Mouse (Mus musculus) splenic B cell, adult 2 months (primary cell): ENCODE results near the gene Dgki.

ENCODE experiments used
- DNase-seq: peaks from one replicate; pipeline ENCODE4 v3.0.0-alpha.2; 2011; ENCODE audit warnings: low read depth, low spot score
- H3K27me3 ChIP-seq: 2 replicates; pipeline ENCODE4 v1.6.1; 2012; ENCODE audit warnings: mild to moderate bottlenecking, low read length, moderate library complexity, mixed read lengths; ENCODE audit not compliant: control insufficient read depth, poor library complexity, insufficient read depth, severe bottlenecking
- H3K36me3 ChIP-seq: 2 replicates; pipeline ENCODE4 v1.6.1; 2012; ENCODE audit warnings: mild to moderate bottlenecking, low read length, moderate library complexity, mixed read lengths; ENCODE audit not compliant: control insufficient read depth, poor library complexity, insufficient read depth, severe bottlenecking

The Dgki gene

DNA sequence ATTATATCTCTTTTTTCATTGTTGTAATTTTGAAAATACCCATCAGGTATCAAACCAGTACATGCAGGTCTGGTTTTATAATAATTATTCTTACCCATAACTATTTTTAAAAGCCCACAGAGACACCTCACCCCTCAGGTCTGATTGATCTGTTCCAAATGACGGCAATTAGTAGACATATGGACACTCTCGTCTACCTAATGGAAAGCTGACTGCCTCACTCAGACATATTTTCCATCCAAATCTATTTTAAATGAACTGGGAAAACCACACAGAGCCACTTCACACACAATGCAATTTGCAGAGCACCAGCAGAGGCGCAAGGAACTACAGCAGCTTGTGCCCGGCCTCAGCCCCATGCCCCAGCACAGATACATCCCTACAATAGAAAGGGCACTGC is 104.2 kb downstream of the Dgki start:
- no peaks in the 10 kb centered on the region for H3K27me3 ChIP-seq
- no peaks in the 10 kb centered on the region for H3K36me3 ChIP-seq
- DNase-seq = no peak

DNA sequence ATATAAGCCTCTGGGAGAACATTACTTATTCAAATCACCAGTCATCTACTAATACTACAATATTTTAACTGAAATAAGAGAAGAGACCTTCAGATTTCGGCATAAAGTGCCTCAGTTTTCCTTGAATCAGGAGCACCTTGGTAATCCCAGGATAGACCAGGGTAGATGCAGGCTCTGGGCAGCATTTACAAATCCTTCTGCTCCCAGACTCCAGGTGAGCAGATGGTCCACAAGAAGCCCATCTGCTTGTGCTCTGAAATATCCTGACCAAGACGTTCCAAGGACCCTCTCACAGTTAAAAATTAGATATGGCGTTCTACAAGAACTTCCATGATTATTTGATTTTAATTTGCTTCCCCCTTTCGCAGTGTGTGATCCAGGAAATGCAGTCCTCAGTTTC is 118.0 kb downstream of the Dgki start:
- no peaks in the 10 kb centered on the region for H3K27me3 ChIP-seq
- H3K36me3 ChIP-seq = no peaks in the 10 kb centered on the region
- no peak for DNase-seq

DNA sequence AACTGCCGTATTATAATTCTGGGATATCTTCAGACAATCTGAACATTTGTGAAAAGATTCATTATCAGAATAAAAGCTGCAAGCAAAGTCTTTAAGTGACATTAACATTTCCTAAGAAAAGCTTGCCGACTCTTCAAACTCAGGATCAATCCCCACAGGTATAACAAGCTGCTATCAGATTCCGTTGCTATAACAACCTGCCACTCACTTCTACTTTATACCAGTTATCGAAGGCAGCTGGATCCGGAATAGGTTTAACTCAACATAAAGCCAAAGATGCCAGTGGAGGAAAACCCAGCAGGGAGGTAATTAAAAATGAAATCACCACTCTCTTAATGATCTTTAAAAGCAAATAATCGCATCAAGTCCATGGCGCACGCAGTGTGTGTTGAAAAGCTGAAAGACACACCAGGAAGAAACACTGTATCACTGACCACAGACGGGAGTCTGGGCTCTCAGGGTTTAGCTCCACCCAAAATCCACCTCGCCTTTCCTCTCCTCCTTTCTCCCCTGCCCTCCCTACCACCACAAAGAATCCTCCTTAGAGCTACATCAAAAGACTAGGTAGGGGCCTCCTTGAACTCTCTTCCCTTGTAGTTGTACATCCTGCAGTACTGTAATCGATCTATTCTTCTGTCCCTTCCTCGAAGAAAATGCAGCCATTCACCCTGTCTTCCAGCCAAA is 128.7 kb downstream of the Dgki start:
- Histone ChIP-seq H3K27me3 (no peaks in the 10 kb centered on the region), H3K36me3 (no peaks in the 10 kb centered on the region)
- DNase-seq = no peak

DNA sequence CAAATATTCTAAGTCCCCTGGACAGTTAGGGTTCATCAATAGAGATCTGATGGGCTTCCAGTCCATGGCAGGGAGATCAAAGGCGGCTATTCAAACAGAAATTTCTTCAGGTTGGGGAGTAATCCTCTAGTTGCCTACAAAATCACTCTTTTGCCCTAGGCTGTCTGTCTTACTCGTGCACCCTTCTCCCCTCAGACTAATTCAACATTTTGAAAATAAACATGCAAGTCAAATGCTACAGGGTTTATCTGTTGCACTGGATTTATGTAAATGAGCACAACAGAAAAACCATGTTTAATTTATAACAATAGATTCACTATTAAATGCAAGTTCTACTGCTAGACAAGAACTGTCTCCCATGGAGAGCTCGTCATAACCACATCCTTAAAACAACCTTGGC is 141.1 kb downstream of the Dgki start:
- DNase-seq = no peak
- H3K36me3 ChIP-seq = no peaks in the 10 kb centered on the region
- no peaks in the 10 kb centered on the region for H3K27me3 ChIP-seq

DNA sequence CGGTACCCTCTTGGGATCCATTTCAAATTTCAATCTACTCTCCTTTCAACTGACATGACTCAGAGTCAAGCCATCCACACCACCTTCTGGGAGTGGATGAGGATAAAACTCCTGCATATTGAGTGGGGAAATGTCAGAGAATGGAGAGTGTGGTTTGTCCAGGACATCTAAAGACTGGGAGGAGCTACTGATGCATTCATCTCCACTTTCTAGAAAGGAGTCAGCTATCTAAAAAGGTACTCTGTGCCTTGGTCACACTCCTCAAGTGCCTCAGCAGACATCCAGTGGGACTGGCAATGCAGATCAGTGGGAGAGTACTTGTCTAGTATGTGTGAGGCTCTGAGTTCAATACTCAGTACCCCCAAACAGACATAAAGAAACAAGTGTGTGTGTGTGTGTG is 145.9 kb downstream of the Dgki start:
- no peaks in the 10 kb centered on the region for H3K27me3 ChIP-seq
- no peak for DNase-seq
- no peaks in the 10 kb centered on the region for H3K36me3 ChIP-seq

DNA sequence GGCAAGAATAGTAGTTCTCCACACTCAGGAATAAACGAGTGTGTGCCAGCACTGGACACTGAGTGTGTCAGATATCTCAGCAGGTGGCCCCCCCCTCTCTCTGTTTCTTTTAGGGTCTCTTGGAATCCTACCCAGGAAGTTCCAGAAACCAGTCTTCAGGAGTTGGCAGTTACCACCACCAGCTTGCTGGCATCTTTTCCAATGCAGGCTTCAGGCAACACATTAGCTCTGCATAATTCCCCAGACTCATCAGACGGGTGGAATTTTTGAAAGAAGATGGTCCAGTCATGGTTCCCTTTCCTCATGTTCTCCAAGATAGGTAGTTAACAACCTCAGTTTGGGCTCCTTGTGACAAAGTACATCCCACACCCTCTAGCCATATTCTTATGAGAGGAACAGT is 149.5 kb downstream of the Dgki start:
- Histone ChIP-seq H3K27me3 (no peaks in the 10 kb centered on the region), H3K36me3 (no peaks in the 10 kb centered on the region)
- no peak for DNase-seq

DNA sequence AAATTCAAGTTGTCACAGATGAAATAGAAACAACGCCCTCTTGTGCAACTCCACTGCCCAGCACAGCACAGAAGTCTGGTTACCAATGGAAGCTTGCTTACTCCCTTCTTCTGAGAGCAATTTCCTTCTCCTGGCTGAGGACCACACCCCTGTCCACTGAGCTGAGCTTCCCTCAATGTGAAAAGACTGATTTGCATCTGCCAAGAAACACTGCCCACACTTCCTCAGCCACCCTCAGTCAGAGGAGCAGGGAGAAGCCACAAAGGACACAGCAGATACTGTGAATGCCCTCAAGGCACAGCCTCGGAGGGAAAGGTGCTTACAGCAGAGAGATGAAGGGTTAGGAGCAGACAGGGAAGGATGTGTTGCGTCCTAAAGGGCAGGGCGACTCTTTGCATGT is 149.9 kb downstream of the Dgki start:
- Histone ChIP-seq H3K36me3 (no peaks in the 10 kb centered on the region), H3K27me3 (no peaks in the 10 kb centered on the region)
- DNase-seq = no peak

DNA sequence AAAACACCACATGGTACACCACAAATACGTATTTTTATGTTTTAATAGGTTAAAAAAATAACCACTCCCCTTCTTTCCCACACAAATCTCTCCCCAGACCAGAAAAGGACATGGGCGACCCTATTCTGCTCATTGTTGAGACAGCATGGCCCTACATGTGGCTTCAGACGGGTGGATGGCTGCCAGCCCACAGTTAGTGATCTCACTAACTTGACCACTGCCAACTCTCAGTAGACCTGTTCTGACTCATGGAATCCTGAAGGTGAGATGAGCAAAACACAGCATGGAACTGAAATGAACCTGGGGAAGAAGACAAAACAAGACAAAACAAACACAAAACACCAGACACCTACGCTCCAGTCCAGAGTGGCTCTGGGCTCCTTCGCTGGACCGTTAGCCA is 150.8 kb downstream of the Dgki start:
- Histone ChIP-seq H3K27me3 (no peaks in the 10 kb centered on the region), H3K36me3 (no peaks in the 10 kb centered on the region)
- DNase-seq = no peak

DNA sequence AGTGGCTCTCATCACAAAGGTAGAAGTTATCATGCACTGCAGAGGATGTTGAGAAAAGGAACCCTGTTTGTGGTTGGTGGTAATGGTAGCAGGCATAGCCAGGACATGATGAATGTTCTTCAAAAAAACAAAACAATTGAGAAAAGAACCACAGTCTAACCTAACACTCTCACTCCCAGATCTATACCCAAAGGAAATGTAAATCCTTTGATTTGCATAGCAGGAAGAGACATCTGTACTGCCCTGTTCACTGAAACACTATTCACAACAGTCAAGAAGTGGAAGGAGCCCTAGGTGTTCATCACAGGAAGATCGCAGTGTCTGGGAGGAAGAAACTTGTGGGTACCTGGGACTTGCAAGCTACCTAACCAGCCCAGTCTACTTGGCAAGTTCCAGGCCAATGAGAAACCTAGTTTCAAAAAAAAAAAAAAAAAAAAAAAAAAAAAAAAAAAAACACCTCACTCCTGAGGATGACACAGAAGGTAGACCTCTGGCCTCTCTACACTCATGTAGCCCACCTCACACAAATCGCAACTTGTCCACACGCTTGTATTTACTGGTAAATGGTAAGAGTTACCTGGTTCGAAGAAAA is 152.5 kb downstream of the Dgki start:
- DNase-seq = peak; percentile 13
- no peaks in the 10 kb centered on the region for H3K27me3 ChIP-seq
- no peaks in the 10 kb centered on the region for H3K36me3 ChIP-seq

DNA sequence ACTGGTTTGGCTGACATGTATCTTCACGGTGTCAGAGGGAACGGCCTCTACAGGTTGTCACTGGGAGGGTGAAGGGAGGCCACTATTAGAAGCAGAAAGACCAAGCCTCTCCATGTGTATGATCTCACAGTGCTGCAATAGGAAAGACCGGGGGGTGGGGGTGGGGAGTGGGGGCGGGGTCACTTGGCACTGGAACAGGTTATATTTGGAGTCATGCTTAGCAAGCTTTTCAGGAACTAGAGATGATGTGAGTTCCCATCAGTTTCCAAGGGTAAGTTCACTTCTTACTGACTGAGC is 156.2 kb downstream of the Dgki start:
- no peaks in the 10 kb centered on the region for H3K27me3 ChIP-seq
- no peak for DNase-seq
- no peaks in the 10 kb centered on the region for H3K36me3 ChIP-seq

DNA sequence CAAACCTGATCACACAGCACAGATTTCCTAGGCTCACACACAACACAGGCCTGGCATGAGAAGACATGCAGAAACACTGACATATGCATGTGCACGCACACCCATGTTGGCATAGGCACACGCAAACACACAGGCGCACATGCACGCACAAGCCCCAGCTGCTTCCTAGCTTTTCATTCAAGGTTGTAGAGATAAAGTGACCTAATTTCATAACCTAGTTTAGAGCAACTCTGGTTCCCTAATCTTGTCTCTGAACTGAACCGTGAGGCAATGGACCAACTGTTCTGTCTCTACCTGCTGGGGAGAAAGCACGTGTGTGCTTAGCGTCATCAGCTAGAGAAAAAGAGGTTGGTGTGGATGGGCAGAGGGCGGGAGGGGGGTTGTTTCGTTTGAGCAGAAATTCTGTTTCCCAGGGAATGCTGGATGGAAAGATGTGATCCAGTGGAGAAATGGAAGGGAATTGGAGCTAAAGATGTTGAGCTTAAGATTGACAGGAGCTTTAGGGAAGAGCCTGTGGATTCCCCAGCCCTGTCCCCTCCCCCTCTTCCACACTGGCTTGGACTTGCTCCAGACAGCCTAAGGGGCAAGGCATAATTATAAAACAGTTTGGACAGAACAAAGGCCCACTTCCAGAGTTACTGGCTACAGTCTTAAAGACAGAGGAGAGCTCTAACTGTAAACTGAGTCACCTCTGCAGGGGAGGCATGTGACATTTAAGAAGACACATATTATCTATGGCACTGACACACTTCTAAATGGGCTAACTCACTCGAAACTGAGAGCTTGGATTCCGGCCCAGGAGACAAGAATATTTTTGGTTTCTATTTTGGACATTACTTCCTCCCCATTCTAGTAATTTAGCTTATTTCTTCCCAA is 156.8 kb downstream of the Dgki start:
- Histone ChIP-seq H3K27me3 (no peaks in the 10 kb centered on the region), H3K36me3 (no peaks in the 10 kb centered on the region)
- DNase-seq = no peak

DNA sequence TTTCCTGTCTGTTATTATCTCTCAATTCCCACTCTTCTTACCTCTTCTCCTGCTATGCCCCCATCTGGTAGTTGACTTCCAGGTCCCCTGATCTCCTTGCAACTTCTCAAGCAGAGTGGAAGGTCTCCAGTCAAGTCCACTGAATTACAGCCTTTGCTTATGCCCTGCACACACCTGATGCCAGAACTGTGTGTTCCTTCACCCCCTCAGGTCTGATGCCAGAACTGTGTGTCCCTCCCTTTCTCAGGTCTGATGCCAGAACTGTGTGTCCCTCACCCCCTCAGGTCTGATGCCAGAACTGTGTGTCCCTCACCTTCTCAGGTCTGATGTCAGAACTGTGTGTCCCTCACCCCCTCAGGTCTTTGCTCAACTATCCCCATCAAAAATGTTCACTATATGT is 161.2 kb downstream of the Dgki start:
- no peaks in the 10 kb centered on the region for H3K27me3 ChIP-seq
- no peak for DNase-seq
- H3K36me3 ChIP-seq = no peaks in the 10 kb centered on the region

DNA sequence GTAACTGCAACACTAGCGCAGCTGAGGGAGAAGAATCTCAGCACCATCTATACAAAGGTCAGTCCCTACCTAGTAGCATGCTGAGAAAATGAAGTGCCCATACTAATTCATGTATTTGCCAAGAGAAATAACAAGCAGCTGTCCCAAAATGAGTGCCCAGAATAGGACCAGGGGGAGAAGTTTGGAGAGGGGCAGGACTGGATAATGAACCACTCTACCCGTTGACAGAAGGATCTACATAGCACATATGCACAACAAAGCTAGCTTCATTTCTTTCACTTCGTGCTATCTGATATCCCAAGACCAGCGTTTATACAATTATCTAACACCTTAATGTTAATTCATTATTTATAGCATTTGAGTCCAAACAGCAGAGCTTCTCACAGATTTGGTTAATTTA is 168.7 kb downstream of the Dgki start:
- Histone ChIP-seq H3K27me3 (no peaks in the 10 kb centered on the region), H3K36me3 (no peaks in the 10 kb centered on the region)
- DNase-seq = no peak

DNA sequence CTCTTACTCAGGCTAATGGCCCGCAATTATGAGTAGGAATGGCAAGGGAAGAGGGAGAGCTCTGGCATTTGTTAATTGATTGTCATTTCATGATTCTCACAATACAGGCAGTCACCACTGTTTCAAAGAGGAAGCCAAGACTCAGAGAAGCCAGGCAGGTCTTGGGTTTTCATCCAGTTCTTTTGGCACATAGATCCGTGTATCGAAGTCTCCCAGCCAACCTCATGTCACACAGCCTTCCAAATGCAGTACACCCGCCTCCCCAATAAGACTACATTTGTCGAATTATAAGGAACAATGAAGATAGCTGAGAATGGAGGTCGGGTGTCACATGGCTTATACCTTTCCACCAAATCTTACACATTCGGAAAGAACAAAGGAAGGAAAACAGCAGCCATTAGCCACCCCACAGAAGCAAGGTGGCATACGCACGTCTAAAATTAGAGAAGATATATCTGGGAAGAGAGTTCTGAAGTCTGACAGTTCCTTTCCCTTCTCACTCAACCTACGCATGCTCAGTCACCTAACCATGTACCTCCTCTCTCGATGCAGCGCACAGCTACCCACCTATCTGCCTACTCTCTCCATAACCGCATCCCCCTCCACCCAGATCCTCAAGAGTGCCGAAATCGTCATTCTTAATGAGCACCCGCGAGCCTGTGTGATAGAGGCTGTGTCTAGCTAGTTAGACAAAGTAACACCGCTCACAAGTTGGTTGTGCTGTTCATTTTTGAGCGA is 179.4 kb downstream of the Dgki start:
- Histone ChIP-seq H3K36me3 (no peaks in the 10 kb centered on the region), H3K27me3 (no peaks in the 10 kb centered on the region)
- DNase-seq = no peak

DNA sequence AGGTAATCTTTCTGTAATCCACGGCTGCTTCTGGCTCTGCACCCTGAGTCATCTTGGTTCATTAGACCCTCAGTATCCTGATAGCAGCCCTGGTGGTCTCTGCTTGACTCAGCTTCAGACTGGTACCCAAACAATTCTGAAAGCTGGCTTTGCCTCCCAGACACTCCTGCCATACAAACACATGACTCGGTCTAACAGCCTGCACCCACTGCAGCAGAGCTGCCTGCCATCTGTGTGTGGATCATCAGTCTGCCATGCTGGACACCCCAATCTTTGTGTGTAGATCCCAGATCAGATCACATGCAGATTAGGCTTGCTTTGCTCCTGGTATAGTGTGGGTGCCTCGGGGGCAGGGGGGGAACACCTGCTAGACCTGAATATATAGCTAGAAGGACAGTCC is 180.8 kb downstream of the Dgki start:
- H3K36me3 ChIP-seq = no peaks in the 10 kb centered on the region
- no peak for DNase-seq

More for the DNA sequence above, 180.8 kb downstream of the Dgki start:
- no peaks in the 10 kb centered on the region for H3K27me3 ChIP-seq
